Mouse (Mus musculus): ENCODE measurements around the gene Mid1.
"Not testable (repeated sequence)": the region's sequence is repeated elsewhere in the genome, so short reads cannot be mapped to it uniquely, and the experiment has no call there.

The Mid1 gene

DNA sequence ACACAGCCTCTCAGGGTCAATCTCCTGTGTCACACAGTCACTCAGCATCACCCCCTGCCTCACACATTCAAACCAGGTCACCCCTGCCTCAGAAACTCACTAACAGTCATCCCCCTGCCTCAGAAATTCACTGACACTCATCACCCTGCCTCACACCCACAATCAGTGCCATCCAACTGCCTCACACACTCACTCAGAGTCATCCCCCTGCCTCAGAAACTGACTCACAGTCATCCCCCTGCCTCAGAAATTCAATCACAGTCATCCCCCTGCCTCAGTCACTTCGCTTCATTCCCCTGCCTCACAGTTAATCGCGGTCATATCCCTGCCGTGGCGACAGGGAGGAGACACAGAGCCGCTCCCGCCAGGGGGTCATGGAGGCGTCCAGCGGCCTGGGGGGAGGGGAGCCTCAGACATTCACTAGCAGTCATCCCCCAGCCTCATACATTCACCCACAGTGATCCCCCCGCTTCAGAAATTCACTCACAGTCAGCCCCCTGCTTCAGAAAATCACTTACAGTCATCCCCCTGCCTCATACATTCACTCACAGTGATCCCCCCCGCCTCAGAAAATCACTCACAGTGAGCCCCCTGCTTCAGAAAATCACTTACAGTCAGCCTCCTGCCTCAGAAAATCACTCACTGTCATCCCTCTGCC, 314.4 kb downstream of the Mid1 start:
- in situ Hi-C loops (cut with MboI; ENCODE audit: low sequenced_read_pairs): not testable (repeated sequence)

DNA sequence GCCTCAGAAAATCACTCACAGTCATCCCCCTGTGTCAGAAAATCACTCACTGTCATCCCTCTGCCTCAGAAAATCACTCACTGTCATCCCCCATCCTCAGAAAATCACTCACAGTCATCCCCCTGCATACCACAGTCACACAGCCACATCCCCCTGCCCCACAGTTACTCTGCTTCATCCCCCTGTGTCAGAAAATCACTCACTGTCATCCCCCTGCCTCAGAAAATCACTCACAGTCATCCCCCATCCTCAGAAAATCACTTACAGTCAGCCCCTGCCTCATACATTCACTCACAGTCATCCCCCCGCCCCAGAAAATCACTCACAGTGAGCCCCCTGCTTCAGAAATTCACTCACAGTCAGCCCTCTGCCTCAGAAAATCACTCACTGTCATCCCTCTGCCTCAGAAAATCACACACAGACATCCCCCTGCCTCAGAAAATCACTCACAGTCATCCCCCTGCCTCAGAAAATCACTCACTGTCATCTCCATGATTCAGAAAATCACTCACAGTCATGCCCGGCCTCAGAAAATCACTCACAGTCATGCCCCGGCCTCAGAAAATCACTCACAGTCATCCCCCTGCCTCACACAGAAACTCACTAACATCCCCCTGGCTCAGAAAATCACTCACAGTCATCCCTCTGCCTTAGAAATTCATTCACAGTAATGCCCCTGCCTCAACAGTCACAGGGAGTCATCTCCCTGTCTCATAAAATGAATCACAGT, 315.1 kb downstream of the Mid1 start:
- in situ Hi-C loops (cut with MboI; ENCODE audit: low sequenced_read_pairs): not testable (repeated sequence)

DNA sequence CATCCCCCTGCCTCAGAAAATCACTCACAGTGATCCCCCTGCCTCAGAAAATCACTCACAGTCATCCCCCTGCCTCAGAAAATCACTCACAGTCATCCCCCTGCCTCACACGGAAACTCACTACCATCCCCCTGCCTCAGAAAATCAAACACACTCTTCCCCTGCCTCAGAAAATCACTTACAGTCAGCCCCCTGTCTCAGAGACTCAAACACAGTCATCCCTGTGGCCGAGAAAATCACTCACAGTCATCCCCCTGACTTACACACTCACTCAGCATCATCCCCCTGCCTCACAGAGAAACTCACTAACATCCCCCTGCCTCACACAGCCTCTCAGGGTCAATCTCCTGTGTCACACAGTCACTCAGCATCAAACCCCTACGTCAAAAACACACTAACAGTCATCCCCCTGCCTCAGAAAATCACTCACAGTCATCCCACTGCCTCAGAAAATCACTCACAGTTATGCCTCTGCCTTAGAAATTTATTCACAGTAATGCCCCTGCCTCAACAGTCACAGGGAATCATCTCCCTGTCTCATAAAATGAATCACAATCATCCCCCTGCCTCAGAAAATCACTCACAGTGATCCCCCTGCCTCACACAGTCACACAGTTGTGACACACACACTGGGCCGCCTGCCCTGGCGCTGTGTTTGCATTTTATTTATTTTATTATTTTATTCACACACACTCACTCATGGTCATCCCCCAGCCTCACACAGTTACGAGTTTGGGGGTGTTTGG, 315.8 kb downstream of the Mid1 start:
- in situ Hi-C loops (cut with MboI; ENCODE audit: low sequenced_read_pairs): not testable (repeated sequence)

DNA sequence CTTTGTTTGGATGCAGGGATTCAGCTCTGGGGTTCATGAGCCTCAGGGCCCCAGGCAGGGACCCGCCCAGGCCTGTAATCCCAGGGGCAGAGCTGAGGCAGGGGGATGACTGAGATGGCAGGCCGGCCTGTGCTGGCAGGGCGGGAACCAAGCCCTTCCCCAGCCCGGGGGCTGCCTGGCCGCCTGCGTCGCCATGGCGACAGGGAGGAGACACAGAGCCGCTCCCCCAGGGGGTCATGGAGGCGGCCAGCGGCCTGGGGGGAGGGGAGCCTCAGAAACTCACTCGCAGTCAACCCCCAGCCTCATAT, 316.3 kb downstream of the Mid1 start:
- in situ Hi-C loops (cut with MboI; ENCODE audit: low sequenced_read_pairs): not testable (repeated sequence)

DNA sequence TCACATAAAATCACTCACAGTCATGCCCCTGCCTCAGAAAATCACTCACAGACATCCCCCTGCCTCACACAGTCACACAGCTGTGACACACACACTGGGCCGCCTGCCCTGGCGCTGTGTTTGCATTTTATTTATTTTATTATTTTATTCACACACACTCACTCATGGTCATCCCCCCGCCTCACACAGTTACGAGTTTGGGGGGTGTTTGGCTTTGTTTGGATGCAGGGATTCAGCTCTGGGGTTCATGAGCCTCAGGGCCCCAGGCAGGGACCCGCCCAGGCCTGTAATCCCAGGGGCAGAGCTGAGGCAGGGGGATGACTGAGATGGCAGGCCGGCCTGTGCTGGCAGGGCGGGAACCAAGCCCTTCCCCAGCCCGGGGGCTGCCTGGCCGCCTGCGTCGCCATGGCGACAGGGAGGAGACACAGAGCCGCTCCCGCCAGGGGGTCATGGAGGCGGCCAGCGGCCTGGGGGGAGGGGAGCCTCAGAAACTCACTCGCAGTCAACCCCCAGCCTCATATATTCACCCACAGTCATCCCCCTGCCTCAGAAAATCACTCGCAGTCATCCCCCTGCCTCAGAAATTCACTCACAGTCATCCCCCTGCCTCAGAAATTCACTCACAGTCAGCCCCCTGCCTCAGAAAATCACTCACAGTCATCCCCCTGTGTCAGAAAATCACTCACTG, 317.7 kb downstream of the Mid1 start:
- in situ Hi-C loops (cut with MboI; ENCODE audit: low sequenced_read_pairs): not testable (repeated sequence)

DNA sequence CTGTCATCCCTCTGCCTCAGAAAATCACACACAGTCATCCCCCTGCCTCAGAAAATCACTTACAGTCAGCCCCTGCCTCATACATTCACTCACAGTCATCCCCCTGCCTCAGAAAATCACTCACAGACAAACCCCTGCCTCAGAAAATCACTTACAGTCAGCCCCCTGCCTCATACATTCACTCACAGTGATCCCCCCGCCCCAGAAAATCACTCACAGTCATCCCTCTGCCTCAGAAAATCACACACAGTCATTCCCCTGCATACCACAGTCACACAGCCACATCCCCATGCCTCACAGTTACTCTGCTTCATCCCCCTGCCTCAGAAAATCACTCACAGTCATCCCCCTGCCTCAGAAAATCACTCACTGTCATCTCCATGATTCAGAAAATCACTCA, 318.5 kb downstream of the Mid1 start:
- in situ Hi-C loops (cut with MboI; ENCODE audit: low sequenced_read_pairs): not testable (repeated sequence)

DNA sequence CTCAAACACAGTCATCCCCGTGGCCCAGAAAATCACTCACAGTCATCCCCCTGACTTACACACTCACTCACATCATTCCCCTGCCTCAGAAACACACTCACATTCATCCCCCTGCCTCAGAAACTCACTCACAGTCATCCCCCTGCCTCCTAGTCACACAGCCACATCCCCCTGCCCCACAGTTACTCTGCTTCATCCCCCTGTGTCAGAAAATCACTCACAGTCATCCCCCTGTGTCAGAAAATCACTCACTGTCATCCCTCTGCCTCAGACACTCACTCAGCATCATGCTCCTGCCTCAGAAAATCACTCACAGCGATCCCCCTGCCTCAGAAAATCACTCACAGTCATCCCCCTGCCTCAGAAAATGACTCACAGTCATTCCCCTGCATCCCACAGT, 319.2 kb downstream of the Mid1 start:
- in situ Hi-C loops (cut with MboI; ENCODE audit: low sequenced_read_pairs): not testable (repeated sequence)

DNA sequence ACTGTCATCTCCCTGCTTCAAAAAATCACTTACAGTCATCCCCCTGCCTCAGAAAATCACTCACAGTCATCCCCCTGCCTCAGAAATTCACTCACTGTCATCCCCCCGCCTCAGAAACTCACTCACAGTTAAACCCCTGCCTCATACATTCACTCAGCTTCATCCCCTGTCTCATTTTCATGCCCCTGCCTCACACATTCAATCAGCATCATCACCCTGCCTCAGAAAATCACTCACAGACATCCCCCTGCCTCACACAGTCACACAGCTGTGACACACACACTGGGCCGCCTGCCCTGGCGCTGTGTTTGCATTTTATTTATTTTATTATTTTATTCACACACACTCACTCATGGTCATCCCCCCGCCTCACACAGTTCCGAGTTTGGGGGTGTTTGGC, 319.8 kb downstream of the Mid1 start:
- in situ Hi-C loops (cut with MboI; ENCODE audit: low sequenced_read_pairs): not testable (repeated sequence)

DNA sequence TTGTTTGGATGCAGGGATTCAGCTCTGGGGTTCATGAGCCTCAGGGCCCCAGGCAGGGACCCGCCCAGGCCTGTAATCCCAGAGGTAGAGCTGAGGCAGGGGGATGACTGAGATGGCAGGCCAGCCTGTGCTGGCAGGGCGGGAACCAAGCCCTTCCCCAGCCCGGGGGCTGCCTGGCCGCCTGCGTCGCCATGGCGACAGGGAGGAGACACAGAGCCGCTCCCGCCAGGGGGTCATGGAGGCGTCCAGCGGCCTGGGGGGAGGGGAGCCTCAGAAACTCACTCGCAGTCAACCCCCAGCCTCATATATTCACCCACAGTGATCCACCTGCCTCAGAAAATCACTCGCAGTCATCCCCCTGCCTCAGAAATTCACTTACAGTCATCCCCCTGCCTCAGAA, 320.2 kb downstream of the Mid1 start:
- in situ Hi-C loops (cut with MboI; ENCODE audit: low sequenced_read_pairs): not testable (repeated sequence)

DNA sequence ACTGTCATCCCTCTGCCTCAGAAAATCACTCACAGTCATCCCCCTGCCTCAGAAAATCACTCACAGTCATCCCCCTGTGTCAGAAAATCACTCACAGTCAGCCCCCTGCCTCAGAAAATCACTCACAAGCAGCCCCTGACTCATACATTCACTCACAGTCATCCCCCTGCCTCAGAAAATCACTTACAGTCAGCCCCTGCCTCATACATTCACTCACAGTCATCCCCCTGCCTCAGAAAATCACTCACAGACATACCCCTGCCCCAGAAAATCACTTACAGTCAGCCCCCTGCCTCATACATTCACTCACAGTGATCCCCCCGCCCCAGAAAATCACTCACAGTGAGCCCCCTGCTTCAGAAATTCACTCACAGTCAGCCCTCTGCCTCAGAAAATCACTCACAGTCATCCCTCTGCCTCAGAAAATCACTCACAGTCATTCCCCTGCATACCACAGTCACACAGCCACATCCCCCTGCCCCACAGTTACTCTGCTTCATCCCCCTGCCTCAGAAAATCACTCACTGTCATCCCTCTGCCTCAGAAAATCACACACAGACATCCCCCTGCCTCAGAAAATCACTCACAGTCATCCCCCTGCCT, 320.8 kb downstream of the Mid1 start:
- in situ Hi-C loops (cut with MboI; ENCODE audit: low sequenced_read_pairs): not testable (repeated sequence)

DNA sequence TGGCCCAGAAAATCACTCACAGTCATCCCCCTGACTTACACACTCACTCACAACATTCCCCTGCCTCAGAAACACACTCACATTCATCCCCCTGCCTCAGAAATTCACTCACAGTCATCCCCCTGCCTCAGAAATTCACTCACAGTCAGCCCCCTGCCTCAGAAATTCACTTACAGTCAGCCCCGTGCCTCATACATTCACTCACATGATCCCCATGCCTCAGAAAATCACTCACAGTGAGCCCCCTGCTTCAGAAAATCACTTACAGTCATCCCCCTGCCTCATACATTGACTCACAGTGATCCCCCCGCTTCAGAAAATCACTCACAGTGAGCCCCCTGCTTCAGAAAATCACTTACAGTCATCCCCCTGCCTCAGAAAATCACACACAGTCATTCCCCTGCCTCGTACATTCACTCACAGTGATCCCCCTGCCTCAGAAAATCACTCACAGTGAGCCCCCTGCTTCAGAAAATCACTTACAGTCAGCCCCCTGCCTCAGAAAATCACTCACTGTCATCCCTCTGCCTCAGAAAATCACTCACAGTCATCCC, 321.8 kb downstream of the Mid1 start:
- in situ Hi-C loops (cut with MboI; ENCODE audit: low sequenced_read_pairs): not testable (repeated sequence)

DNA sequence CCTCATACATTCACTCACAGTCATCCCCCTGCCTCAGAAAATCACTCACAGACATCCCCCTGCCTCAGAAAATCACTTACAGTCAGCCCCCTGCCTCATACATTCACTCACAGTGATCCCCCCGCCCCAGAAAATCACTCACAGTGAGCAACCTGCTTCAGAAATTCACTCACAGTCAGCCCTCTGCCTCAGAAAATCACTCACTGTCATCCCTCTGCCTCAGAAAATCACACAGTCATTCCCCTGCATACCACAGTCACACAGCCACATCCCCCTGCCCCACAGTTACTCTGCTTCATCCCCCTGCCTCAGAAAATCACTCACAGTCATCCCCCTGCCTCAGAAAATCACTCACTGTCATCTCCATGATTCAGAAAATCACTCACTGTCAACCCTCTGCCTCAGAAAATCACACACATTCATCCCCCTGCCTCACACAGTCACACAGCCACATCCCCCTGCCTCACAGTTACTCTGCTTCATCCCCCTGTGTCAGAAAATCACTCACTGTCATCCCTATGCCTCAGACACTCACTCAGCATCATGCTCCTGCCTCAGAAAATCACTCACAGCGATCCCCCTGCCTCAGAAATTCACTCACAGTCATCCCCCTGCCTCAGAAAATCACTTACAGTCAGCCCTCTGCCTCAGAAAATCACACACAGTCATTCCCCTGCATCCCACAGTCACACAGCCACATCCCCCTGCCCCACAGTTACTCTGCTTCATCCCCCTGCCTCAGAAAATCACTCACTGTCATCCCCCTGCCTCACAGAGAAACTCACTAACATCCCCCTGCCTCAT, 322.6 kb downstream of the Mid1 start:
- in situ Hi-C loops (cut with MboI; ENCODE audit: low sequenced_read_pairs): not testable (repeated sequence)

DNA sequence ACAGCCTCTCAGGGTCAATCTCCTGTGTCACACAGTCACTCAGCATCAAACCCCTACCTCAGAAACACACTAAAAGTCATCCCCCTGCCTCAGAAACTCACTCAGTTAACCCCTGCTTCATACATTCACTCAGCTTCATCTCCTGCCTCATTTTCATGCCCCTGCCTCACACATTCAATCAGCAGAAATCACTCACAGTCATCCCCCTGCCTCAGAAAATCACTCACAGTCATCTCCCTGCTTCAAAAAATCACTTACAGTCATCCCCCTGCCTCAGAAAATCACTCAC, 323.1 kb downstream of the Mid1 start:
- in situ Hi-C loops (cut with MboI; ENCODE audit: low sequenced_read_pairs): not testable (repeated sequence)

DNA sequence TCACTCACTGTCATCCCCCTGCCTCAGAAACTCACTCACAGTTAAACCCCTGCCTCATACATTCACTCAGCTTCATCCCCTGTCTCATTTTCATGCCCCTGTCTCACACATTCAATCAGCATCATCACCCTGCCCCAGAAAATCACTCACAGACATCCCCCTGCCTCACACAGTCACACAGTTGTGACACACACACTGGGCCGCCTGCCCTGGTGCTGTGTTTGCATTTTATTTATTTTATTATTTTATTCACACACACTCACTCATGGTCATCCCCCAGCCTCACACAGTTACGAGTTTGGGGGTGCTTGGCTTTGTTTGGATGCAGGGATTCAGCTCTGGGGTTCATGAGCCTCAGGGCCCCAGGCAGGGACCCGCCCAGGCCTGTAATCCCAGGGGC, 323.6 kb downstream of the Mid1 start:
- in situ Hi-C loops (cut with MboI; ENCODE audit: low sequenced_read_pairs): not testable (repeated sequence)

DNA sequence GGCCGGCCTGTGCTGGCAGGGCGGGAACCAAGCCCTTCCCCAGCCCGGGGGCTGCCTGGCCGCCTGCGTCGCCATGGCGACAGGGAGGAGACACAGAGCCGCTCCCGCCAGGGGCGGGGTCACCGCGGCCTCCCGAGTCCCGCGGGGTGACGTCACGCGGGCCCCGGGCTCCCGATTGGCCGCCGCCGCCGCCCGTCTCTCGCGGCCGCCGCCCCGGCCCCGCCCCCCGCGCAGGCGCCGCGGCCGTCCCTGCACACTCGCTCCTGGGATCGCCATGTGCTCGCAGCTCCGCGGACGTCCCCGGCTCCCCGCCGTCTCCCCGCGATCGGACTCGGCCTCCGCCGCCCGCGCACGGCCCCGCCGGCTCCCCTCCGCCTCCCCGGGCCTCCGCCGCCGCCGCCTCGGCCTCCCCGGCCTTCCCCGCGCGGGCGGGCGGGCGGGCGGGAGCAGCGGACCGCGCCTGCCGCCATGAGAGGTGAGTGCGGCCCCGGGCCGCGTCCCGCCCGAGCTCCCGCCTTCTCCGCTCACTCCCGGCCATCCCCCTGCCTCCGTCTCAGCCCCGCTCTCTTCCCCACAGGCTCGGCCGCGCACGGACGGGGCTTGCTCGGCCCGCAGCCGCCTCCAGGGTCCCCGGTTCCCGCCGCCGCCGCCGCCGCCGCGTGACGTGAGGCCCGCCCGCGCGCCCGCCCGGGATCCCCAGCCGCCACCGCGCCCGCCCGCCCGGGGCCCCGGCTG, 324.2 kb downstream of the Mid1 start, which contains the start of gene Gm21887:
TSS of gene Gm21887 (plus strand) at position 644 of the 735 bp plus-strand sequence.
- in situ Hi-C loops (cut with MboI; ENCODE audit: low sequenced_read_pairs): not testable (repeated sequence)

DNA sequence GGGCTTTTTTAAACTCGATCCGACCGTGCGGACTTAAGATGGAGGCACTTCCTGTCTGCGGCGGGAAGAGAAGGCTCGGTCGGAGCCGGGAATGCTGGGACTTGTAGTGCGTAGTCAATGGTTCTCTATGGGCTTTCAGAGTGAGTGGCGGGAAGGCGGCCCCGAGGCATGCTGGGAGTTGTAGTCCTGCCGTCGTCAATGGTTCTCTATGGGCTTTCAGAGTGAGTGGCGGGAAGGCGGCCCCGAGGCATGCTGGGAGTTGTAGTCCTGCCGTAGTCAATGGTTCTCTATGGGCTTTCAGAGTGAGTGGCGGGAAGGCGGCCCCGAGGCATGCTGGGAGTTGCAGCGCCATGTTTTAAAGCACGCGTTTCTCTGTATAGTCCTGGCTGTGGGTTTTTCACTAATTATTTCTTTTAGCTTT, 324.8 kb downstream of the Mid1 start:
- in situ Hi-C loops (cut with MboI; ENCODE audit: low sequenced_read_pairs): not testable (repeated sequence)

DNA sequence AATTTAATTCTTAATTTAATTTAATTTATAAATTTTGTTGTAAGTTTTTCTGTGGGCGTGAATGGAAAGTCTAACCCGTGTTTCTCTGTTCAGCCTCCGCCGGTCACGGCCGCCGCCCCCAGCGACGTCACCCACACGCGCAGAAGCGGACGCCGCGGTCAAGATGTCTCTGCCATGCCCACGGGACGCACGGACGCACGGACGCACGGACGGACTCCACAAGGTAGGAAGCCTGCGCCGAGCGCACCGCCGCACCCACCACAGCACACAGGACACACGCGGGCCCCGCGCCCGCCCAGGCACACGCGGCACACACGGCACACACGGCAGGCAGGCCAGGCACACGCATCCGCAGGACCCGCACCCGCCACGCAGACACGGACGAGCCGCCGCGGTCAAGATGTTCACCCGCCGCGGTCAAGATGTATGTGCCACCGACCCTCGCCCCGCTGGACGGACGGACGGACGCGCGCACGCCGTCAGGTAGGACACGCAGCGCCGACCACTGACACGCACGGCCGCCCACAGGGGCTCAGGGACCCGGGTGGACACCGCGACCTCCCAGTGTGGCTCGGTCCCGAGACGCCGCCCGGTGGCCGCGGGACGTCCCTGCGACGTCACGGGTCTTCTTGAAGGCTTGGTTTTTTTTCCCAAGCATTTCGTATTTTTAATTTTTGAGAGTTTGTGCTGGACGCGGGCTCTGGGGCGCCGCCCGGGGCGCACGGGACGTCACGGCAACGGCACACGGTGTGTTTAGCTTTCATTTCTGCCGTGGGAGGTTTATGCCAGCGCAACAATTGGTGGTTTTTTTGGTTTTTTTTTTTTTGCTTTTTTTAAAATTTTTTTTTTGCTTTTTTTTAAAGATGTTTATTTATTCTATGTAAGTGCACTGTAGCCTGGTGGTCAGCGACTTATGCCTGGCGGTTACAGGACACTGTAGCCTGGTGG, 325.9 kb downstream of the Mid1 start:
- in situ Hi-C loops (cut with MboI; ENCODE audit: low sequenced_read_pairs): not testable (repeated sequence)

DNA sequence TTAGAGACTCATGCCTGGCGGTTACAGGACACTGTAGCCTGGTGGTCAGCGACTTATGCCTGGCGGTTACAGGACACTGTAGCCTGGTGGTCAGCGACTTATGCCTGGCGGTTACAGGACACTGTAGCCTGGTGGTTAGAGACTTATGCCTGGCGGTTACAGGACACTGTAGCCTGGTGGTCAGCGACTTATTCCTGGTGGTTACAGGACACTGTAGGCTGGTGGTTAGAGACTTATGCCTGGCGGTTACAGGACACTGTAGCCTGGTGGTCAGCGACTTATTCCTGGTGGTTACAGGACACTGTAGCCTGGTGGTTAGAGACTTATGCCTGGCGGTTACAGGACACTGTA, 326.5 kb downstream of the Mid1 start:
- in situ Hi-C loops (cut with MboI; ENCODE audit: low sequenced_read_pairs): not testable (repeated sequence)
